Mouse (Mus musculus) NIH3T3 (cell line): ENCODE measurements at regions not wholly inside any gene's neighbourhood (a gene's known extent, or its start where the extent isn't known, plus 50 kb on each side); places are given as distances from the start of the nearest gene placed in this dataset.
A peak's percentile ranks its signal among the peaks of the same experiment; 100 is the strongest.

Experiments used
- DNase-seq: peaks from one replicate; pipeline ENCODE4 v3.0.0-alpha.2; 2012; ENCODE audit warnings: low read depth

- no peak for DNase-seq
These were observed 207.5 kb downstream of the C1d start for GRCm38 (mm10) chr11:17464875-17465274.

- peak; percentile 50 for DNase-seq
These were observed 211.2 kb downstream of the C1d start for GRCm38 (mm10) chr11:17468431-17469165.

GRCm38 (mm10) chr11:17481436-17481996, 224.1 kb downstream of the C1d start:
- no peak for DNase-seq

DNA sequence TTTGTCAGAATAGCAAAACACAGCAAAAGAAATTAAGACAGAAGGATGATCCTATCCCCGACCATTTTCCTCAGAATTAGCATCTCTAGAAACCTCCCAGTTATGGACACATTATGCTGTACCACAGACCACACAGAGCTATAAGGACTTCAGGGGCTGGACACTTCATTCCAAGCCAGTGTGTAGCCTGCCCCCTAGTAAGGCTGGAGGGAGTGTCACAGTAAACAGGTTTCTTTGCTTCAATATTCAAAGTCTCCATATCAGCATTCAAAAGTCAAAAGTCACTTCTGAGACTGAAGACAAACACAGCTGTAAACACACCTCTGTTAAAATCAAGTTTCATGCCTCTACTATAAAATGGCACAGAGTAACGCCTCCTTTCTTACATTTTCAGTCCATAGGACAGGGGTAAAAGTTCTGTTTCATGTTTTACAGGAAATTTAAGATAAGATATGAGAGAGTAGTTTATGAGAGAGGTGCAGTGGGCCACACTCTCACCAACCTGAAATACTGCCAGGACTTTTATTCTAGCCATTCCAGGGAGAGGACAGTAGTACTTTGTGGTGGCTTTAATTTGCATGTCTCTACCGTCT, 226.6 kb downstream of the C1d start:
- no peak for DNase-seq

GRCm38 (mm10) chr11:17501120-17502043, 244.0 kb downstream of the C1d start:
- no peak for DNase-seq

DNA sequence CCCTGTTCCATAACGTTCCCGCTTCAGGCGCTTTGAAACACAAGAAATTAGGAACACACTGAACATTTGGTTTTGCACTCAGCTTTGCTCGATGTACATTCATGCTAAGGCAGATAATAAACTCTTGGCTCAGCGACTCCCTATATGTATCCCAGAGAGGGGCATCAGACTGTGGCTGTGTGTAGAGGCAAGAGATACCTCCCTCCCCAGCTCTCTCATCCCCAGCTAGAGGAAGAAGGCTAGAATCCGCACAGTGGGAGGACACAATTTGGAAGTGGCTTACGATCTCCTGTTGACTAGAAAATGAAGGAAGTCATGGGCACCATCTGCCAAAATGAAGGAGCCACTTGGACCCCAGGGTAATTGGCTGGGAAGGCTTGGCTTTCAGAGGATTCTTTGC, 244.7 kb downstream of the C1d start:
- DNase-seq: no peak

DNA sequence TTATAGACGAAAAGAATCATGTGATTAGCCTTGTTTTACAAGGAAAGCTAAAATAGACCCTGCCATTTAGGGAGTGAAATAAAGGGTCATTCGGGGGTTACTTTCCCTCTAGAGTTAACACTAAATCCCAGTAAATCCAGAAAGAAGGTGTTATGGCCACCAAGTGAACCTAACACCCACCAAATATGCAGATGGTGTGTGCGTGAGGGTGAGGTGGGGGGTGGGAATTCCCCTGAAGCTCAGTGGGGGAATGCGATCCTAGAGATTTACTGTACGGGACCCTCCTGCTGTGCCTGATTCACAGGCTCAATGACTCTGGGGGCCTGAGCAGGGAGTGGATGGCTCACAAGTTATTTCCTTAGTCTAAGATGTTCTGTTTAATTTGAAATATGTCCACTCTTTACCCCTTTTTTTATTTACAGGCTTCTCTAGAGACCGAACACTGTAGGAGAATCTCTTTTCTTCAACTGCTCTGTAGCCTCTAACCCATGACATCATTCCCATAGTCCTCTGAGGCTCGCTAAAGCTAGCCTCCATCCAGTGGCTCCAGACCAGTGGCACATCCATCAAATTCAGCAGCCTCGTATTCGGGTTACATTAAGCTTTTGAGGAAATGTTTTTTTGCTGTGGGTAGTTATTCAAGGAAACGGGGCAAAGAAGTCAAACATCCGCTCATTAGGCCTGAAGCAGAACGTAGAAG, 265.0 kb downstream of the C1d start:
- DNase-seq: no peak

DNA sequence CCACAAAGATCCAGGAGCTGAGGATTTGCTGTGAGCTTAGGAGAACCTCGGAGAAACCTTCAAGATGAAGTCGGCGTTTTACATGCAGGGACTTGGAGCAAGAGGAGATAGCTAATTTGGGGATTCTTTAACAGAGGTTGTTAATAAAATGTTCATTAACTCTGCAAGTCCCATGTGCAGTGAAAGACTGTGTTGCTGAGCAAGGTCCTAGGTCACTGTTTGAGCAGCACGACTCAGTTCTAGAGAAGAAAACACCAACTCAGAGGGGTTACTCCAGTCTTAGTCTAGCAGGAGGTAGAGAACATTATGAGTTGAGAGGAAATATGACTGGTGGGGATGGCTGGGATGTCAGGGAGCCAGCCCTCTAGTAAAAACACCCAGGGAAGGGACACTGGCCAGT, 265.9 kb downstream of the C1d start:
- DNase-seq: no peak

DNA sequence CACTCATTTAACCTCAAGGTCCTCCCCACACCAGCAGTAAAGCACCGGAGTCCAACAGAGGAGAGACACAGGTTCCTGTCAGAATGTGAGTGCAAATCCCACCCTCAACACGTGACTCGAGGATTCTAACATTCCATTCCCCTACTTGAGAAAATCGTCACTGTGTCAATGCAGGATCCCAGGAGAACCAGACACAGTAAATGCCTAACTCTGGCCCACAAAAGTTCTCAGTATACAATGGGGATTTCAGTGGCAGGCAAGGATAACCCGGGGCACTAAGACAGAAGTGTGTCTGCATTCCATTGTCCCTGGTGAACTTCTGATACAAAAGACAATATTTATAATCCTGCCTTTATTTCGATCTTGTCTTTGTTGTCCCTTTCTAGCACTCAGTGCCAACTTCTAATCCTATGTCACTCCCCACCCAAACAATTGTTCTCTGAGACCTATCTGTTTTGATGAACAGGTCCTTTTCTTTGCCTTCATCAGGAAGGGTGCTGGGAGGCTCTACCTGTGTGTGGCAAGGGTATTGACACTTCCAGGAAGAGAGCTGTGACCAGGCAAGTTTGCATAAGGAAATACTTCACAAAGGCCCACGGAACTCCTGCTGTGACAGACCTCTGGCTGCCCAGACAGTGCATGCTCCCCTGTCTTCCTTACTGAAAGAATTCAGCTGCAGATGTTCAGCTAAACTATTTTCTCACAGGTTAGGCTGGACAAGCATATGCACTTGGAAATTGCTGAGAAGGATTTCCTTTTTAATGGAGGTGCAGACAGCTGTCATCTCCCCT, 267.8 kb downstream of the C1d start:
- no peak for DNase-seq

GRCm38 (mm10) chr11:17526476-17526875, 269.1 kb downstream of the C1d start:
- DNase-seq: no peak

GRCm38 (mm10) chr11:17528609-17529008, 271.2 kb downstream of the C1d start:
- DNase-seq: no peak

DNA sequence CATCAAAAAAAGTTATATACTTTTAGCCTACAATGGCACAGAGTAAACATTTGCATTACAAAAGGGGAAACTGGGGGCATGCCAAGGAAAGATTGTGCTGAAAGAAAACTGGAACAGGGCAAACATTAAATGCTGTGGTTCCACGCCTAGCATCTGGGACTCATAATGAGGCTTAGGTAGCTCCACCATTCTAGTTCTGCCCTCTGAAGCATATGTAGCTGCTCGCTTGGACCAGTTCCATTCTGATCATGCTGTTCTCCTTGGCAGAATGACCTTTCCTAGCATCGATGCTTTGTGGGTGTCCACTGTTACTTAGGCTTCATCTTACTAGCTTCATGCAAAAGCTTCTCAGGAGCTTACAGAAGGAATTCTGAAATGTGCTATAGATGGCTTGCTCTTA, 276.3 kb downstream of the C1d start:
- no peak for DNase-seq

DNA sequence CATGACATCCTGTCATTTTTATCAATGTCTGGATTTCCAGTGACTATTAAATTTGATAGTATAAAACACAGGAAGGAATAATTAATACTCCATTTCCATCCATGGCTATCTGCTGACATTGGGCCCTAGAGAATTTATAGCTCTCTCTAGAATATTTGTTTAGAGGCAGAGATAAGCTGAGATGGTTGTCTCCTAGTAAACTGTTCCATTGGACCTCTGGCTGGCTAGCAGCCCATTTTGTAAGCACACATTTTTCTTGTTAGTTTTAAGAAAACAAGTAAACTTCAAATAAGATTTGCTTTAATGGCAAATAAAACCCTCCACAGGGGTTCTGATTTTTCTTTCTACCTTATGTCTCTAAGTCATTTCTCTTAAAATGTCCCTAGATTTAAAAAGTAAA, 288.9 kb downstream of the C1d start:
- no peak for DNase-seq

DNA sequence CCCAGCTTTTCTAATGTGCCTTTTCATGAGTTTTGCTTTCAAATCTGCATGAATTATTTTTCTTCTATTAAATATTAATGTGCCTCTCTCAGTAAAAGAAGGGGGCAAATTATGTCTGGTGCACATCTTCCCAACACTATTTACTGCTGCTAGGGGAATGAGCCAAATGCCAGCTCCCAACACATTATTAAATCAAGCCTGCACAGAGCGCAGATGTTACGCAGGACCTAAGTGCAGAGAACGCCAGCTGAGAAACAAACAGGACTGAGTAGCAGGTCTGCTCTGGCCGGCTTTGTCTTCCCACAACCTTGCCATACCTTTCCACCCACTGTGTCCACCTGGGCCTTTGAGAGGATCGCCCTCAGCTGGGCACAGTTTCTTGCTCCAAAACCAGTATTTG, 291.8 kb downstream of the C1d start:
- DNase-seq: no peak

DNA sequence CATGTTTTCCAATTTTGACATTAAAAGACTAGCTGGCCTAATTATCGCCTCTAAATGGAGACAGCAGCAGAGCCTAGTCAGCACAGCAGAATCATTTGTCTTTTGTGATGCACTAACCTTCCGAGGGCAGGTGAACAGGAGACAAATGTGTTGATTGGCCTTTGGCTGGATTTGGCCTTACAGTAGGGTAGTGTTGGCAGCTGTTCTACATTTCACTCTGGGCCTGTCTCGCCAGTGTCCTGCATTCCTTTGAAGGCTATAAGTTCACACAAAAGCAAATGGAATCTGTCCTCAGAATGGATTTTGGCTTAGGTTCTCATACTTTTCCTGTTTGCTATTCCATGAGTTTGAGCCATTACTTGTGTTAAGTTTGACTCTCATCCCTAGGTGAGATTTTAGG, 297.9 kb downstream of the C1d start:
- DNase-seq: no peak

DNA sequence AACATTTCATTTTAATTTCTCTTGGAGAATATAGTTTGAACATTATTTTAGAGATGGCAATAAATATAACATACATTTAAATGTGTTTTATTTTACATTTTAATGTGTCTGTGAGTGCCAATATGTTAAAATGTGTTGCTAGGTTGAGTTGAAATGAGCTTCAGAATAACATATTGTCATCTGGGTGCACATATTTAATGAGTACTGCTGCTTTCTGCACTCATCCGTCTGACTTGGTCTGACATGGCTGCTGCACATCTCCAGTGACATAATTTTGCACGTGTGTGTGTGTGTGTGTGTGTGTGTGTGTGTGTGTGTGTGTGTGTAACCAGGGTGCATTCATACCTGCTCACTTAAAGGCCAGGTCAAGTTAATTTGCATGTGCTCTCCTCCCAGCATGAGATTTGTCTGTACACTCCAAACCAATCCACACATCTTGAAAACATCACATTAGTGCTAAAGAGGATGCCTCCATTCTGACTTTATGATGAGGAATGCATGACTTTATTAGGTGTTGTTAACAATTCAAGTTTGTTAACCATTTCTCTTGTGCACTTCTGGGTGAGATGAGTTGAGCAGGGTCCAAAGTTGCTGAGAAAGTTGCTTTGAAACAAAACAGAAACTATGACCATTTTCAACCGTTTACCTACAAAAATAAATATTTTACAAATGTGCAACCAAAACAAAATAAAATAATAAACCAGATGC, 334.6 kb downstream of the C1d start:
- DNase-seq: no peak

DNA sequence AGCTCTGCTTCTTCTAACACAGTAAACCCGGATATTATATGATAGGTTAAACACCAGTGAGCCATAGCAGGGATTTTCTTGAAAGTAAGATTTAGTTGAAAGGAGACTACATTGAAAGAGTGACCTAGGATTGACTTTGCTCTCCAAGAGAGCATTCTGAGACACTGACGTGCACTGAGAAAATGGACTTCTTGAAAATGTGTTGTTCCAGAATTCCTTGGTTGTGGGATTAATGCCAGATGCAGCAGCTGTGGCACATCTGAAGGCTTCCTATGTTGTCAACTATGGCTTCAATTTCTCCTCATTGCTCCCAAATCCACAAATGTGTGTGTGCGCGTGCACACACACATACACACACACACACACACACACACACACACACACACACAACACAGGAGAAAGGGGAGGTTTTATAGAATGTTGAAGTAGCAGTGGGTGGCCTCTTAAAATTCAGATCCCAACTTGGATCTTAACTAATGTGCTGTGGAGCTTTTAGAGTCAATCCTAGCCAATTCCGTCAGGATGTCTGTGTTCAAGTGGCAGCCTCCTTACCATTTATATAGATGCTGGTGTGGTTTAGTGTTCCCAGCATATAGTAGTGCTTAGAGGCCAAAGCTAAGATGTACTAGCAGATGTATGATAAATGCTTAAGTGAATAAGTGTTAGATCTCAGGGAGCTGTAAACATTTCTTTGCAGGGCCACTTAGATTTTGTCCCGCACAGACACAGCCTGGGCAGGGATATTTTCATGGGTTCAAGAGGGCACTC, 346.5 kb downstream of the C1d start:
- no peak for DNase-seq

GRCm38 (mm10) chr11:17620462-17621248, 333.0 kb downstream of the Etaa1 start:
- DNase-seq: no peak
